Mouse (Mus musculus) thymus, adult 2 months (tissue): ENCODE measurements around the gene Cdh16. TPM values are rescaled to one million over a fixed set of nuclear protein-coding genes. Genes with fewer than 3 reads are reported as not detected.

Experiments used
- DNase-seq: peaks from one replicate; pipeline ENCODE4 v3.0.0; 2021
- H3K27ac ChIP-seq: fragments of 200-500 bp; 2 replicates; pipeline ENCODE4 v1.5.1; 2012; ENCODE audit warnings: low read length, control low read depth; ENCODE audit not compliant: control insufficient read depth, insufficient read depth
- H3K27me3 ChIP-seq: fragments of 200-500 bp; 2 replicates; pipeline ENCODE4 v1.6.1; 2012; ENCODE audit warnings: mild to moderate bottlenecking, low read length, moderate library complexity, mixed read lengths; ENCODE audit not compliant: control insufficient read depth, insufficient read depth
- H3K36me3 ChIP-seq: fragments of 200-500 bp; 2 replicates; pipeline ENCODE4 v1.6.1; 2012; ENCODE audit warnings: mild to moderate bottlenecking, low read length, moderate library complexity; ENCODE audit not compliant: control insufficient read depth, insufficient read depth
- H3K4me1 ChIP-seq: fragments of 200-500 bp; replicated peaks from 2 replicates; pipeline ENCODE4 v1.6.1; 2012; ENCODE audit warnings: low read length; ENCODE audit not compliant: control insufficient read depth, insufficient read depth
- H3K4me3 ChIP-seq: fragments of 200-500 bp; 2 replicates; pipeline ENCODE4 v1.5.1; 2012; ENCODE audit warnings: mild to moderate bottlenecking, low read length, control low read depth, moderate library complexity; ENCODE audit not compliant: control insufficient read depth, insufficient read depth
- CTCF ChIP-seq: fragments of 200-500 bp; IDR thresholded peaks from 2 replicates; pipeline ENCODE4 v1.5.1; 2012; ENCODE audit warnings: mild to moderate bottlenecking, control low read depth, low read length, moderate library complexity, borderline replicate concordance; ENCODE audit not compliant: control insufficient read depth, poor library complexity, insufficient read depth; ENCODE audit errors: extremely low read depth
- POLR2A ChIP-seq: fragments of 200-500 bp; IDR thresholded peaks from 2 replicates; pipeline ENCODE4 v1.6.1; 2012; ENCODE audit warnings: mild to moderate bottlenecking, low read length, control low read depth, moderate library complexity; ENCODE audit not compliant: control insufficient read depth, poor library complexity, insufficient read depth; ENCODE audit errors: extremely low read depth
- WGBS: fragments of 180-500 bp; shearing (Covaris S2); methylation state at CpG from one replicate; pipeline ENCODE4 v1.1.7; 2018; 5-methylcytosine and 5-hydroxymethylcytosine counted together
- polyA plus RNA-seq: library from polyadenylated mRNA; depleted of rRNA; stranded (reverse); fragments of >200 nt; gene quantifications from 2 replicates; pipeline ENCODE4 v1.2.3, GENCODE M21; 2012

The Cdh16 gene
- polyA plus RNA-seq, 1 experiment: 1.5 TPM

DNA sequence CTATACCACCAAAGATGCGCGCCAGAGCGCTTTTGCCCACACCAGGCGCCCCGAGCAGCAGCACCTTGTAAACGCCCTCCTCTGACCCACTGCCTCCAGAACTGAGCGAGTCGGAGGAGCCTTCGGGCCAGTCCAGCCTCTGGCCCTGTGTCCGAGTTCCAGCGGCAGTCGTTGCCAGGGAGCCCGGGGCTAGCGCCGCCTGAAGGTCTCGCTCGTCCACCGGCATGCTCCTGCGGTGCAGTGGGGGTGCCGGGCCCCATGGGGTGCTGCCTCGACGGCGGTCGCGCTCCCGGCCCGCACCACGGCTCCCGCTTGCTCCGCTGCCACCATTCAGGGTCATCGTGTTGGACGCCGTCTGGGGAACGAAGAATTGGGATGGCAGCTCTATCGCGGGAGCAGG, 6.4 kb upstream of the Cdh16 start:
- TF ChIP-seq POLR2A (no peak), CTCF (no peak)
- Histone ChIP-seq H3K4me3 (peak overlapping the region; percentile 64), H3K4me1 (peaks cover 23% of the 10 kb centered on the region), H3K27me3 (no peaks in the 10 kb centered on the region), H3K27ac (peak overlapping the region; percentile 52), H3K36me3 (no peaks in the 10 kb centered on the region)
- DNase-seq: peak; percentile 34
- WGBS: 7% methylated on average over 36 of the region's 36 CpGs

DNA sequence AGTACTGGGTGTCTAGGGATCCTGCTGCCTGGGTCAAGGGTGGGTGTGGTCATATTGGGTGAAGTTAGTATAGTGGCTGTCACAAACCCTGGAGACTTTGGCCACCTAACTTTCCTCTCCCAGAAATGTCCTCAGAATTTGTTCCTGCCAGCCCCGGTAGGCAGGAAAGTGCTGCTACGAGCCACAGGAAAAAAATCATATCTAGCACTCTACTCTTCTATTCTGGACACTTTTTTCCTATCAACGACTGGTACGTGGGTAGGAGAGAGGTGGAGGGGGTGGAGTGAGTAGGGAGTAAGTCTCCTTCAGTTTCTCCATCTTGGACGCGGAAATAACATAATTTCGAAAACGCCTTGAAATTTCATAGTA, 5.9 kb upstream of the Cdh16 start:
- H3K4me3 ChIP-seq: peak overlapping the region; percentile 64

GRCm38 (mm10) chr8:104629306-104630110, 5.3 kb upstream of the Cdh16 start:
- Histone ChIP-seq H3K4me3 (no peak overlapping the region), H3K4me1 (peaks cover 29% of the 10 kb centered on the region), H3K27ac (no peak overlapping the region), H3K27me3 (no peaks in the 10 kb centered on the region), H3K36me3 (no peaks in the 10 kb centered on the region)
- TF ChIP-seq CTCF (no peak), POLR2A (no peak)
- WGBS: 89% methylated on average over 22 of the region's 22 CpGs
- no peak for DNase-seq

More for the DNA sequence above, 5.9 kb upstream of the Cdh16 start:
- no peak for TF ChIP-seq POLR2A
- TF ChIP-seq CTCF: no peak
- no peak for DNase-seq
- 57% methylated on average over 8 of the region's 8 CpGs for WGBS
- no peaks in the 10 kb centered on the region for H3K36me3 ChIP-seq
- H3K4me1 ChIP-seq: peaks cover 28% of the 10 kb centered on the region
- no peaks in the 10 kb centered on the region for H3K27me3 ChIP-seq
- no peak overlapping the region for H3K27ac ChIP-seq

GRCm38 (mm10) chr8:104628402-104628801, 4.2 kb upstream of the Cdh16 start:
- Histone ChIP-seq H3K27me3 (no peaks in the 10 kb centered on the region), H3K4me1 (peaks cover 29% of the 10 kb centered on the region), H3K4me3 (no peak overlapping the region), H3K36me3 (no peaks in the 10 kb centered on the region), H3K27ac (no peak overlapping the region)
- 97% methylated on average over 21 of the region's 21 CpGs for WGBS
- DNase-seq: no peak
- TF ChIP-seq POLR2A (no peak), CTCF (no peak)

- TF ChIP-seq CTCF: no peak
- no peak for TF ChIP-seq POLR2A
- Histone ChIP-seq H3K27me3 (no peaks in the 10 kb centered on the region), H3K36me3 (no peaks in the 10 kb centered on the region), H3K4me1 (peaks cover 25% of the 10 kb centered on the region), H3K4me3 (no peak overlapping the region), H3K27ac (no peak overlapping the region)
- WGBS: 62% methylated on average over 4 of the region's 4 CpGs
- DNase-seq: no peak
These were observed 3.0 kb upstream of the Cdh16 start for GRCm38 (mm10) chr8:104627065-104627740.

- Histone ChIP-seq H3K36me3 (no peaks in the 10 kb centered on the region), H3K4me1 (peaks cover 6% of the 10 kb centered on the region), H3K4me3 (no peak overlapping the region), H3K27ac (no peak overlapping the region), H3K27me3 (no peaks in the 10 kb centered on the region)
- WGBS: 85% methylated on average over 5 of the region's 5 CpGs
- TF ChIP-seq POLR2A (no peak), CTCF (no peak)
- no peak for DNase-seq
These were observed 3.4 kb downstream of the Cdh16 start for GRCm38 (mm10) chr8:104620765-104621164.

DNA sequence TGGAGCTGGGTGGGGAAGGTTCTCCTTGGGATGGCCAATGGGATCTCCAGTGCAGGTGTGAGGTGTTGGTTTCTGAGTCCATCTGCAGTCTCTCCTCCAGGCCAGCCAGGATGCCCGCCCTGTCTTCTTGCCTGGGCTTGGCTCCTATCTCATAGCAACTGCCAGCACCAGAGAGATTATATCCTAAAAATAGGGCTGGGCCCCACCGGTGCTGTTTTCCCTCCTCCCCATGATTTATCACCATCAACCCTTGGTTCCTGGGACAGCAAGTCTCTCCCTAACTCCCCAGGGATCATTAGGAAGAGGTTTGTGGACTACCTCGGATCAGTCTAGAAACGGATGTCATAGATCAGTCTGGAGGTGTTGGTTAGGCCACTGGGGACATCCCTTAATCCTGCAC, 11.1 kb downstream of the Cdh16 start:
- 84% methylated on average over 4 of the region's 4 CpGs for WGBS
- Histone ChIP-seq H3K4me1 (no peaks in the 10 kb centered on the region), H3K4me3 (no peak overlapping the region), H3K36me3 (no peaks in the 10 kb centered on the region), H3K27ac (no peak overlapping the region), H3K27me3 (no peaks in the 10 kb centered on the region)
- no peak for DNase-seq
- TF ChIP-seq CTCF: no peak
